Mouse (Mus musculus) adipocyte (in vitro differentiated cells): Measurements from ENCODE around the gene Dync1i1.

Source experiments
- DNase-seq: peaks from one replicate; pipeline ENCODE4 v3.0.0-alpha.2; 2016; ENCODE audit warnings: low spot score

Dync1i1 gene

GRCm38 (mm10) chr6:5858371-5858770, 132.9 kb downstream of the Dync1i1 start:
- DNase-seq: peak; percentile 82

- no peak for DNase-seq
These were observed 133.6 kb downstream of the Dync1i1 start for GRCm38 (mm10) chr6:5858901-5859598.

- DNase-seq: no peak
These were observed 134.2 kb downstream of the Dync1i1 start for GRCm38 (mm10) chr6:5859630-5860029.

GRCm38 (mm10) chr6:5866091-5866490, 140.7 kb downstream of the Dync1i1 start:
- DNase-seq: no peak

- DNase-seq: no peak
These were observed 141.8 kb downstream of the Dync1i1 start for GRCm38 (mm10) chr6:5867221-5867620.

- no peak for DNase-seq
These were observed 145.6 kb downstream of the Dync1i1 start for GRCm38 (mm10) chr6:5871060-5871459.

GRCm38 (mm10) chr6:5871581-5872298, 146.3 kb downstream of the Dync1i1 start:
- DNase-seq: no peak

GRCm38 (mm10) chr6:5889341-5889740, 163.9 kb downstream of the Dync1i1 start:
- DNase-seq: no peak

- DNase-seq: no peak
These were observed 185.9 kb downstream of the Dync1i1 start for GRCm38 (mm10) chr6:5911295-5911694.

GRCm38 (mm10) chr6:5915028-5915427, 189.6 kb downstream of the Dync1i1 start:
- peak; percentile 12 for DNase-seq

GRCm38 (mm10) chr6:5920670-5921069, 195.2 kb downstream of the Dync1i1 start:
- no peak for DNase-seq

- DNase-seq: no peak
These were observed 197.2 kb downstream of the Dync1i1 start for GRCm38 (mm10) chr6:5922676-5923075.

- no peak for DNase-seq
These were observed 197.7 kb downstream of the Dync1i1 start for GRCm38 (mm10) chr6:5923148-5923547.

GRCm38 (mm10) chr6:5930140-5930539, 204.7 kb downstream of the Dync1i1 start:
- DNase-seq: no peak

GRCm38 (mm10) chr6:5935587-5936353, 210.3 kb downstream of the Dync1i1 start:
- DNase-seq: peak; percentile 15

GRCm38 (mm10) chr6:5949812-5950392, 224.5 kb downstream of the Dync1i1 start:
- DNase-seq: no peak

- DNase-seq: no peak
These were observed 231.0 kb downstream of the Dync1i1 start for GRCm38 (mm10) chr6:5956316-5956913.

GRCm38 (mm10) chr6:5960728-5961127, 235.3 kb downstream of the Dync1i1 start:
- DNase-seq: no peak

- DNase-seq: no peak
These were observed 236.5 kb downstream of the Dync1i1 start for GRCm38 (mm10) chr6:5961960-5962359.

- DNase-seq: no peak
These were observed 240.9 kb downstream of the Dync1i1 start for GRCm38 (mm10) chr6:5966376-5966775.

- DNase-seq: peak; percentile 52
These were observed 241.5 kb downstream of the Dync1i1 start for GRCm38 (mm10) chr6:5966806-5967445.
